Mouse (Mus musculus): ENCODE measurements around the gene Fgd2. TPM values are rescaled to one million over a fixed set of nuclear protein-coding genes. Genes with fewer than 3 reads are reported as not detected.
A peak's percentile ranks its signal among the peaks of the same experiment; 100 is the strongest.

Gene Fgd2
- total and polyA plus RNA-seq, 2 experiments, result 7.6 to 8.8 TPM

GRCm38 (mm10) chr17:29361982-29362691, 1.4 kb downstream of the Fgd2 start:
- Histone ChIP-seq H3K9ac (ENCODE audit: low read depth, low read length) (no peak overlapping the region), H3K27ac (replicated peaks; ENCODE audit: insufficient read depth, low read depth, low read length) (0 out of 2 replicates have a peak overlapping the region, but pooled peaks have one; percentile 29), H3K27me3 (ENCODE audit: control insufficient read depth, insufficient read depth, low read length) (no peaks in the 10 kb centered on the region)

GRCm38 (mm10) chr17:29363109-29363508, 2.4 kb downstream of the Fgd2 start:
- H3K9ac ChIP-seq (ENCODE audit: low read depth, low read length), result no peak overlapping the region
- H3K4me3 ChIP-seq (ENCODE audit: insufficient read depth, low read depth, low read length), result no peak overlapping the region
- TF ChIP-seq CTCF (IDR thresholded peaks at IDR 0.05; ENCODE audit: low read depth, low read length), result no peak
- no peak for TF ChIP-seq POLR2A (IDR thresholded peaks at IDR 0.05; ENCODE audit: extremely low read depth, insufficient read depth, low read length)
- H3K27me3 ChIP-seq (ENCODE audit: control insufficient read depth, insufficient read depth, low read length), result no peaks in the 10 kb centered on the region
- H3K36me3 ChIP-seq (ENCODE audit: control insufficient read depth, insufficient read depth, low read length), result no peaks in the 10 kb centered on the region
- H3K79me2 ChIP-seq (ENCODE audit: control insufficient read depth, insufficient read depth, low read length), result no peaks in the 10 kb centered on the region
- peaks cover 3% of the 10 kb centered on the region; the same call in 1 of the 2 replicates for H3K4me1 ChIP-seq (ENCODE audit: control insufficient read depth, insufficient read depth, low read length)
- WGBS, result 88% methylated on average over 8 of the region's 8 CpGs
- no peak for DNase-seq (ENCODE audit: extremely low read depth, low read depth, low spot score)
- no peak overlapping the region for H3K27ac ChIP-seq (replicated peaks; ENCODE audit: insufficient read depth, low read depth, low read length)

More at GRCm38 (mm10) chr17:29361982-29362691, 1.4 kb downstream of the Fgd2 start:
- Histone ChIP-seq H3K4me3 (ENCODE audit: insufficient read depth, low read depth, low read length) (no peak overlapping the region; the same call in 1 of the 2 replicates), H3K36me3 (ENCODE audit: control insufficient read depth, insufficient read depth, low read length) (no peaks in the 10 kb centered on the region), H3K4me1 (ENCODE audit: control insufficient read depth, insufficient read depth, low read length) (peaks cover 3% of the 10 kb centered on the region; the same call in 1 of the 2 replicates), H3K79me2 (ENCODE audit: control insufficient read depth, insufficient read depth, low read length) (no peaks in the 10 kb centered on the region)
- 74% methylated on average over 8 of the region's 8 CpGs for WGBS
- no peak for TF ChIP-seq POLR2A (IDR thresholded peaks at IDR 0.05; ENCODE audit: extremely low read depth, insufficient read depth, low read length)
- TF ChIP-seq CTCF (IDR thresholded peaks at IDR 0.05; ENCODE audit: low read depth, low read length), result no peak
- DNase-seq (ENCODE audit: extremely low read depth, low read depth, low spot score), result no peak

GRCm38 (mm10) chr17:29365105-29365621, 4.4 kb downstream of the Fgd2 start:
- H3K27me3 ChIP-seq (ENCODE audit: control insufficient read depth, insufficient read depth, low read length), result no peaks in the 10 kb centered on the region
- H3K9ac ChIP-seq (ENCODE audit: low read depth, low read length), result no peak overlapping the region
- DNase-seq (ENCODE audit: extremely low read depth, low read depth, low spot score), result no peak
- TF ChIP-seq CTCF (IDR thresholded peaks at IDR 0.05; ENCODE audit: low read depth, low read length), result no peak
- TF ChIP-seq POLR2A (IDR thresholded peaks at IDR 0.05; ENCODE audit: extremely low read depth, insufficient read depth, low read length), result no peak
- peaks cover 3% of the 10 kb centered on the region; the same call in 1 of the 2 replicates for H3K4me1 ChIP-seq (ENCODE audit: control insufficient read depth, insufficient read depth, low read length)
- H3K27ac ChIP-seq (replicated peaks; ENCODE audit: insufficient read depth, low read depth, low read length), result no peak overlapping the region
- H3K36me3 ChIP-seq (ENCODE audit: control insufficient read depth, insufficient read depth, low read length), result no peaks in the 10 kb centered on the region
- no peak overlapping the region for H3K4me3 ChIP-seq (ENCODE audit: insufficient read depth, low read depth, low read length)
- 90% methylated on average over 13 of the region's 13 CpGs for WGBS
- no peaks in the 10 kb centered on the region for H3K79me2 ChIP-seq (ENCODE audit: control insufficient read depth, insufficient read depth, low read length)

- TF ChIP-seq POLR2A (IDR thresholded peaks at IDR 0.05; ENCODE audit: extremely low read depth, insufficient read depth, low read length) (no peak), CTCF (IDR thresholded peaks at IDR 0.05; ENCODE audit: low read depth, low read length) (no peak)
- 73% methylated on average over 7 of the region's 7 CpGs for WGBS
- no peak overlapping the region for H3K9ac ChIP-seq (ENCODE audit: low read depth, low read length)
- peaks cover 3% of the 10 kb centered on the region; the same call in 1 of the 2 replicates for H3K4me1 ChIP-seq (ENCODE audit: control insufficient read depth, insufficient read depth, low read length)
- H3K27me3 ChIP-seq (ENCODE audit: control insufficient read depth, insufficient read depth, low read length), result no peaks in the 10 kb centered on the region
- H3K27ac ChIP-seq (replicated peaks; ENCODE audit: insufficient read depth, low read depth, low read length), result no peak overlapping the region
- H3K4me3 ChIP-seq (ENCODE audit: insufficient read depth, low read depth, low read length), result no peak overlapping the region
- H3K36me3 ChIP-seq (ENCODE audit: control insufficient read depth, insufficient read depth, low read length), result no peaks in the 10 kb centered on the region
- DNase-seq (ENCODE audit: extremely low read depth, low read depth, low spot score), result no peak
- H3K79me2 ChIP-seq (ENCODE audit: control insufficient read depth, insufficient read depth, low read length), result no peaks in the 10 kb centered on the region
Observed at GRCm38 (mm10) chr17:29368726-29369125, 8.0 kb downstream of the Fgd2 start.

GRCm38 (mm10) chr17:29370984-29371723, 10.4 kb downstream of the Fgd2 start:
- H3K9ac ChIP-seq (ENCODE audit: low read depth, low read length), result no peak overlapping the region
- peak; percentile 75 for DNase-seq (ENCODE audit: extremely low read depth, low read depth, low spot score)
- H3K27me3 ChIP-seq (ENCODE audit: control insufficient read depth, insufficient read depth, low read length), result no peaks in the 10 kb centered on the region
- no peak overlapping the region for H3K4me3 ChIP-seq (ENCODE audit: insufficient read depth, low read depth, low read length)
- H3K27ac ChIP-seq (replicated peaks; ENCODE audit: insufficient read depth, low read depth, low read length), result no peak overlapping the region
- no peaks in the 10 kb centered on the region for H3K4me1 ChIP-seq (ENCODE audit: control insufficient read depth, insufficient read depth, low read length)
- 8% methylated on average over 5 of the region's 5 CpGs for WGBS
- TF ChIP-seq POLR2A (IDR thresholded peaks at IDR 0.05; ENCODE audit: extremely low read depth, insufficient read depth, low read length) (no peak), CTCF (IDR thresholded peaks at IDR 0.05; ENCODE audit: low read depth, low read length) (peak; percentile 100)
- H3K36me3 ChIP-seq (ENCODE audit: control insufficient read depth, insufficient read depth, low read length), result no peaks in the 10 kb centered on the region
- H3K79me2 ChIP-seq (ENCODE audit: control insufficient read depth, insufficient read depth, low read length), result no peaks in the 10 kb centered on the region

Data from liver, adult 2 months (tissue).